Mouse (Mus musculus) CD4-positive, CD25-positive, alpha-beta regulatory T cell, adult 2 months (primary cell): ENCODE data around the gene Cd8a.

Experiments used
- DNase-seq: peaks from one replicate; pipeline ENCODE4 v3.0.0-alpha.2; 2012; ENCODE audit warnings: low read depth, low spot score

Gene Cd8a

GRCm38 (mm10) chr6:71371085-71371605 is 2.1 kb upstream of the Cd8a start:
- no peak for DNase-seq

- DNase-seq = no peak
Observed at GRCm38 (mm10) chr6:71372041-71372720, 1.0 kb upstream of the Cd8a start.

GRCm38 (mm10) chr6:71374311-71374829 is 1.1 kb downstream of the Cd8a start:
- no peak for DNase-seq

GRCm38 (mm10) chr6:71374921-71375320 is 1.7 kb downstream of the Cd8a start:
- no peak for DNase-seq

- peak; percentile 18 for DNase-seq
Observed at GRCm38 (mm10) chr6:71376711-71377110, 3.5 kb downstream of the Cd8a start.

GRCm38 (mm10) chr6:71381654-71382053 is 8.4 kb downstream of the Cd8a start:
- no peak for DNase-seq

GRCm38 (mm10) chr6:71390496-71390895 is 17.3 kb downstream of the Cd8a start:
- DNase-seq = no peak

- DNase-seq = no peak
Observed at GRCm38 (mm10) chr6:71396016-71396415, 22.8 kb downstream of the Cd8a start.

GRCm38 (mm10) chr6:71396761-71397160 is 23.5 kb downstream of the Cd8a start:
- DNase-seq = no peak

GRCm38 (mm10) chr6:71398829-71399609 is 25.8 kb downstream of the Cd8a start:
- peak; percentile 69 for DNase-seq

- DNase-seq = no peak
Observed at GRCm38 (mm10) chr6:71414624-71415023, 41.4 kb downstream of the Cd8a start.

GRCm38 (mm10) chr6:71415446-71415845 is 42.2 kb downstream of the Cd8a start:
- no peak for DNase-seq

GRCm38 (mm10) chr6:71418874-71419273 is 45.6 kb downstream of the Cd8a start:
- no peak for DNase-seq

- DNase-seq = no peak
Observed at GRCm38 (mm10) chr6:71420848-71421247, 47.6 kb downstream of the Cd8a start.

- no peak for DNase-seq
Observed at GRCm38 (mm10) chr6:71422162-71422561, 48.9 kb downstream of the Cd8a start.

GRCm38 (mm10) chr6:71423116-71423515 is 49.9 kb downstream of the Cd8a start:
- DNase-seq = peak; percentile 57

- DNase-seq = no peak
Observed at GRCm38 (mm10) chr6:71425681-71426080, 52.5 kb downstream of the Cd8a start.

GRCm38 (mm10) chr6:71427996-71428725 is 54.9 kb downstream of the Cd8a start:
- no peak for DNase-seq
